Mouse (Mus musculus) left cerebral cortex, adult 2 months (tissue): Measurements from ENCODE around the gene Perm1. TPM values are rescaled to one million over a fixed set of nuclear protein-coding genes. Genes with fewer than 3 reads are reported as not detected.

Experiments
- DNase-seq, 2 experiments: peaks; one replicate each; pipeline ENCODE4 v3.0.0; 2021 to 2022; ENCODE audit warnings: low spot score in 2 of 2, mixed read lengths in 1 of 2; ENCODE audit errors: extremely low spot score in 1 of 2
- H3K27ac ChIP-seq: fragments of 200-600 bp; 2 replicates; pipeline ENCODE4 v1.8.1; 2022
- H3K4me3 ChIP-seq: fragments of 200-600 bp; 2 replicates; pipeline ENCODE4 v1.8.1; 2022
- CTCF ChIP-seq: fragments of 200-600 bp; IDR thresholded peaks from 2 replicates; pipeline ENCODE4 v1.8.1; 2022; ENCODE audit warnings: antibody characterized with exemption, mild to moderate bottlenecking, moderate library complexity
- intact Hi-C: fragments of 180-260 bp; cut with DNase I; formaldehyde crosslinking; loops from one replicate; pipeline ENCODE4 v1.15.1; 2025
- total RNA-seq, 2 experiments: library from RNA; stranded (reverse); gene quantifications; 2 replicates each; pipeline ENCODE4 v1.2.3; 2021

Gene Perm1
- total RNA-seq, 2 experiments from 2014 or later = 0.25 to 0.30 TPM

GRCm38 (mm10) chr4:156203001-156203412 is 12.7 kb upstream of the Perm1 start, which contains the start of gene AW011738:
Gene AW011738, plus strand, starts transcription at chr4:156203304.
- intact Hi-C loops = loop anchor here (2.0 kb wide), 1 partner anchor 32 kb away; the partner anchor contains the start of gene Plekhn1
- TF ChIP-seq CTCF = no peak
- Histone ChIP-seq H3K27ac (peak within 1 kb of the TSS; percentile 76), H3K4me3 (peak within 1 kb of the TSS; percentile 72)
- DNase-seq = peak; percentile 56 to 67

- Histone ChIP-seq H3K27ac (peak overlapping the region; percentile 76), H3K4me3 (peak overlapping the region; percentile 72)
- intact Hi-C loops = loop anchor here (2.0 kb wide), 1 partner anchor 31 kb away; the partner anchor contains the start of gene Plekhn1
- TF ChIP-seq CTCF = no peak
- DNase-seq = peak in 1 of 2 experiments; percentile 28
Measured at GRCm38 (mm10) chr4:156203413-156204131, 12.1 kb upstream of the Perm1 start.

- H3K4me3 ChIP-seq = no peak overlapping the region
- intact Hi-C loops = no loop called here
- no peak overlapping the region for H3K27ac ChIP-seq
- DNase-seq = no peak
- no peak for TF ChIP-seq CTCF
Measured at GRCm38 (mm10) chr4:156208872-156209271, 6.8 kb upstream of the Perm1 start.

GRCm38 (mm10) chr4:156209963-156210635 is 5.6 kb upstream of the Perm1 start:
- DNase-seq = no peak
- Histone ChIP-seq H3K27ac (no peak overlapping the region; the same call in 1 of the 2 replicates), H3K4me3 (no peak overlapping the region)
- intact Hi-C loops = no loop called here
- no peak for TF ChIP-seq CTCF

- Histone ChIP-seq H3K27ac (no peak overlapping the region), H3K4me3 (no peak overlapping the region)
- intact Hi-C loops = no loop called here
- no peak for DNase-seq
- TF ChIP-seq CTCF = no peak
Measured at GRCm38 (mm10) chr4:156213134-156213533, 2.5 kb upstream of the Perm1 start.

- TF ChIP-seq CTCF = no peak
- intact Hi-C loops = no loop called here
- DNase-seq = no peak
- Histone ChIP-seq H3K27ac (no peak overlapping the region), H3K4me3 (no peak overlapping the region)
Measured at GRCm38 (mm10) chr4:156216196-156216595, 528 bp downstream of the Perm1 start.

GRCm38 (mm10) chr4:156217022-156217669 is 1.5 kb downstream of the Perm1 start:
- no peak for DNase-seq
- H3K27ac ChIP-seq = no peak overlapping the region
- intact Hi-C loops = no loop called here
- no peak for TF ChIP-seq CTCF
- H3K4me3 ChIP-seq = no peak overlapping the region

- H3K27ac ChIP-seq = no peak overlapping the region
- no peak for DNase-seq
- H3K4me3 ChIP-seq = no peak overlapping the region
- intact Hi-C loops = no loop called here
- TF ChIP-seq CTCF = no peak
Measured at GRCm38 (mm10) chr4:156217838-156218237, 2.2 kb downstream of the Perm1 start.

GRCm38 (mm10) chr4:156219936-156220335 is 4.3 kb downstream of the Perm1 start:
- no peak for DNase-seq
- H3K27ac ChIP-seq = no peak overlapping the region
- intact Hi-C loops = no loop called here
- H3K4me3 ChIP-seq = no peak overlapping the region
- no peak for TF ChIP-seq CTCF

GRCm38 (mm10) chr4:156224276-156224675 is 8.6 kb downstream of the Perm1 start:
- Histone ChIP-seq H3K27ac (no peak overlapping the region), H3K4me3 (no peak overlapping the region)
- TF ChIP-seq CTCF = no peak
- intact Hi-C loops = no loop called here
- DNase-seq = no peak

GRCm38 (mm10) chr4:156227752-156228392 is 12.2 kb downstream of the Perm1 start:
- H3K27ac ChIP-seq = no peak overlapping the region
- intact Hi-C loops = loop anchor here (2.0 kb wide), 1 partner anchor 31 kb away; the partner anchor contains the start of gene Agrn
- no peak overlapping the region for H3K4me3 ChIP-seq
- DNase-seq = no peak
- no peak for TF ChIP-seq CTCF
